Mouse (Mus musculus): ENCODE data around the gene Kndc1. TPM values are rescaled to one million over a fixed set of nuclear protein-coding genes. Genes with fewer than 3 reads are reported as not detected.

Gene Kndc1
- polyA plus RNA-seq, 1 experiment from 2014 or later = 0.23 TPM

GRCm38 (mm10) chr7:139951991-139952633, 57.6 kb downstream of the Kndc1 start:
- WGBS = 85% methylated on average over 6 of the region's 6 CpGs
- no peaks in the 10 kb centered on the region for H3K9me3 ChIP-seq (ENCODE audit: control insufficient read depth)
- no peak for ATAC-seq
- H3K4me1 ChIP-seq (replicated peaks; ENCODE audit: control insufficient read depth, insufficient read depth, low read length) = no peaks in the 10 kb centered on the region
- H3K36me3 ChIP-seq (ENCODE audit: control insufficient read depth, insufficient read depth) = no peaks in the 10 kb centered on the region
- no peak overlapping the region for H3K9ac ChIP-seq (ENCODE audit: low read depth, low read length)
- H3K27ac ChIP-seq (ENCODE audit: low read depth, low read length) = no peak overlapping the region
- no peak overlapping the region for H3K4me3 ChIP-seq (ENCODE audit: low read depth, low read length)
- H3K27me3 ChIP-seq (replicated peaks; ENCODE audit: control insufficient read depth, insufficient read depth, low read length) = peaks cover 7% of the 10 kb centered on the region; the same call in 1 of the 2 replicates
- no peak overlapping the region for H3K4me2 ChIP-seq (replicated peaks; ENCODE audit: low read depth)
- TF ChIP-seq CTCF (IDR thresholded peaks at IDR 0.05; ENCODE audit: low read depth) = no peak

- H3K27me3 ChIP-seq (replicated peaks; ENCODE audit: control insufficient read depth, insufficient read depth, low read length) = no peaks in the 10 kb centered on the region
- H3K9me3 ChIP-seq (ENCODE audit: control insufficient read depth) = no peaks in the 10 kb centered on the region
- no peak for ATAC-seq
- no peak overlapping the region for H3K4me3 ChIP-seq (ENCODE audit: low read depth, low read length)
- no peak overlapping the region for H3K27ac ChIP-seq (ENCODE audit: low read depth, low read length)
- TF ChIP-seq CTCF (IDR thresholded peaks at IDR 0.05; ENCODE audit: low read depth) = no peak
- H3K4me1 ChIP-seq (replicated peaks; ENCODE audit: control insufficient read depth, insufficient read depth, low read length) = no peaks in the 10 kb centered on the region
- 82% methylated on average over 4 of the region's 4 CpGs for WGBS
- no peak overlapping the region for H3K9ac ChIP-seq (ENCODE audit: low read depth, low read length)
- no peak overlapping the region for H3K4me2 ChIP-seq (replicated peaks; ENCODE audit: low read depth)
- no peaks in the 10 kb centered on the region for H3K36me3 ChIP-seq (ENCODE audit: control insufficient read depth, insufficient read depth)
Measured at GRCm38 (mm10) chr7:139955505-139955904, 61.0 kb downstream of the Kndc1 start.

DNA sequence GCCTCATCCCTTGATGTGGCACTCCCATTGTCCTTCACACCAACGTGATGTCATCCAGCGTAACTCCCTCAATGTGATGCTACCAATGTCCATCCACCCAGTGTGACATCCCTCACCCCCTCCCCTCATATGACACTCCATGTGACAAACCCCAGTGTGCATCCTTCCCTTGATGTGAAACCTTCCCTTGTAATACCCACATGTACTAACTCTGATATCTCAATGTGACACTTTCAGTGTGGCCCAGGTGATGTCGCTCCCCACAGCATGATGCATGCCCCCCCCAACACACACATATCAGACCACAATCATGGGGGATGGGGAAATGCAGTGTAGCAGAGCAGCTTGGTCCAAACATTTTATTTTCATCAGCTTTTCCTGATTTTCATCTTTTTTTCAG, 62.2 kb downstream of the Kndc1 start:
- H3K36me3 ChIP-seq (ENCODE audit: control insufficient read depth, insufficient read depth) = no peaks in the 10 kb centered on the region
- no peaks in the 10 kb centered on the region for H3K9me3 ChIP-seq (ENCODE audit: control insufficient read depth)
- no peak overlapping the region for H3K4me2 ChIP-seq (replicated peaks; ENCODE audit: low read depth)
- no peak for ATAC-seq
- no peak overlapping the region for H3K27ac ChIP-seq (ENCODE audit: low read depth, low read length)
- no peak for TF ChIP-seq CTCF (IDR thresholded peaks at IDR 0.05; ENCODE audit: low read depth)
- no peak overlapping the region for H3K9ac ChIP-seq (ENCODE audit: low read depth, low read length)
- 72% methylated on average over 3 of the region's 3 CpGs for WGBS
- no peaks in the 10 kb centered on the region for H3K27me3 ChIP-seq (replicated peaks; ENCODE audit: control insufficient read depth, insufficient read depth, low read length)
- no peak overlapping the region for H3K4me3 ChIP-seq (ENCODE audit: low read depth, low read length)
- no peaks in the 10 kb centered on the region for H3K4me1 ChIP-seq (replicated peaks; ENCODE audit: control insufficient read depth, insufficient read depth, low read length)

GRCm38 (mm10) chr7:139957437-139957836, 62.9 kb downstream of the Kndc1 start:
- ATAC-seq = no peak
- Histone ChIP-seq H3K36me3 (ENCODE audit: control insufficient read depth, insufficient read depth) (no peaks in the 10 kb centered on the region), H3K27ac (ENCODE audit: low read depth, low read length) (no peak overlapping the region), H3K4me1 (replicated peaks; ENCODE audit: control insufficient read depth, insufficient read depth, low read length) (no peaks in the 10 kb centered on the region), H3K27me3 (replicated peaks; ENCODE audit: control insufficient read depth, insufficient read depth, low read length) (no peaks in the 10 kb centered on the region), H3K9me3 (ENCODE audit: control insufficient read depth) (no peaks in the 10 kb centered on the region), H3K4me2 (replicated peaks; ENCODE audit: low read depth) (no peak overlapping the region), H3K9ac (ENCODE audit: low read depth, low read length) (no peak overlapping the region), H3K4me3 (ENCODE audit: low read depth, low read length) (no peak overlapping the region)
- no peak for TF ChIP-seq CTCF (IDR thresholded peaks at IDR 0.05; ENCODE audit: low read depth)
- 57% methylated on average over 11 of the region's 11 CpGs for WGBS

GRCm38 (mm10) chr7:139957958-139958357, 63.5 kb downstream of the Kndc1 start:
- no peaks in the 10 kb centered on the region for H3K9me3 ChIP-seq (ENCODE audit: control insufficient read depth)

DNA sequence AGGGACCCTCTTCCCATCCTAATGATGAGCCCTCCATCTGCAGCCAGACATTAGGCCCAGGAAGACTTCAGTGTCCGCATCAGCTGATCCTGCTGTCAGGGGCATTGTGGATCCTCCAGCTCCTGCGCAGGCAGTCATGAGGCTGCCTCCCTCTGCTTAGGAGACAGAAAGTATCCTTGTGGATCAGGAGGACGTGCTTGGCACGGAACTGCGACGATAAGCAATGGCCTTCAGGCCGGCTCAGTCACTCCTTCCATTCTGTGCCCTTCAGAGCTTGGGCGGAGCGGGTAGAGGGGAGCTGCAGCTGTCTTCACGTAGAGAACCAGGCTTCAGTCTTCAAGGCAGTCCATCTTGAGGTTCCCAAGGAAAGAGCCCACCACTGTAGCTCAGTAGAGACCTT, 66.6 kb downstream of the Kndc1 start:
- WGBS = 83% methylated on average over 10 of the region's 10 CpGs
- Histone ChIP-seq H3K4me1 (replicated peaks; ENCODE audit: control insufficient read depth, insufficient read depth, low read length) (no peaks in the 10 kb centered on the region), H3K27me3 (replicated peaks; ENCODE audit: control insufficient read depth, insufficient read depth, low read length) (no peaks in the 10 kb centered on the region), H3K9me3 (ENCODE audit: control insufficient read depth) (no peaks in the 10 kb centered on the region), H3K36me3 (ENCODE audit: control insufficient read depth, insufficient read depth) (no peaks in the 10 kb centered on the region), H3K4me3 (ENCODE audit: low read depth, low read length) (no peak overlapping the region), H3K9ac (ENCODE audit: low read depth, low read length) (no peak overlapping the region), H3K27ac (ENCODE audit: low read depth, low read length) (no peak overlapping the region), H3K4me2 (replicated peaks; ENCODE audit: low read depth) (no peak overlapping the region)
- no peak for ATAC-seq
- no peak for TF ChIP-seq CTCF (IDR thresholded peaks at IDR 0.05; ENCODE audit: low read depth)

More at GRCm38 (mm10) chr7:139957958-139958357, 63.5 kb downstream of the Kndc1 start:
- no peak overlapping the region for H3K9ac ChIP-seq (ENCODE audit: low read depth, low read length)
- no peak overlapping the region for H3K4me3 ChIP-seq (ENCODE audit: low read depth, low read length)
- no peak overlapping the region for H3K27ac ChIP-seq (ENCODE audit: low read depth, low read length)
- 17% methylated on average over 11 of the region's 11 CpGs for WGBS
- H3K27me3 ChIP-seq (replicated peaks; ENCODE audit: control insufficient read depth, insufficient read depth, low read length) = no peaks in the 10 kb centered on the region
- no peak for ATAC-seq
- H3K4me1 ChIP-seq (replicated peaks; ENCODE audit: control insufficient read depth, insufficient read depth, low read length) = no peaks in the 10 kb centered on the region
- H3K36me3 ChIP-seq (ENCODE audit: control insufficient read depth, insufficient read depth) = no peaks in the 10 kb centered on the region
- TF ChIP-seq CTCF (IDR thresholded peaks at IDR 0.05; ENCODE audit: low read depth) = no peak
- no peak overlapping the region for H3K4me2 ChIP-seq (replicated peaks; ENCODE audit: low read depth)
